Mouse (Mus musculus): ENCODE results near the gene Rufy3.

DNA sequence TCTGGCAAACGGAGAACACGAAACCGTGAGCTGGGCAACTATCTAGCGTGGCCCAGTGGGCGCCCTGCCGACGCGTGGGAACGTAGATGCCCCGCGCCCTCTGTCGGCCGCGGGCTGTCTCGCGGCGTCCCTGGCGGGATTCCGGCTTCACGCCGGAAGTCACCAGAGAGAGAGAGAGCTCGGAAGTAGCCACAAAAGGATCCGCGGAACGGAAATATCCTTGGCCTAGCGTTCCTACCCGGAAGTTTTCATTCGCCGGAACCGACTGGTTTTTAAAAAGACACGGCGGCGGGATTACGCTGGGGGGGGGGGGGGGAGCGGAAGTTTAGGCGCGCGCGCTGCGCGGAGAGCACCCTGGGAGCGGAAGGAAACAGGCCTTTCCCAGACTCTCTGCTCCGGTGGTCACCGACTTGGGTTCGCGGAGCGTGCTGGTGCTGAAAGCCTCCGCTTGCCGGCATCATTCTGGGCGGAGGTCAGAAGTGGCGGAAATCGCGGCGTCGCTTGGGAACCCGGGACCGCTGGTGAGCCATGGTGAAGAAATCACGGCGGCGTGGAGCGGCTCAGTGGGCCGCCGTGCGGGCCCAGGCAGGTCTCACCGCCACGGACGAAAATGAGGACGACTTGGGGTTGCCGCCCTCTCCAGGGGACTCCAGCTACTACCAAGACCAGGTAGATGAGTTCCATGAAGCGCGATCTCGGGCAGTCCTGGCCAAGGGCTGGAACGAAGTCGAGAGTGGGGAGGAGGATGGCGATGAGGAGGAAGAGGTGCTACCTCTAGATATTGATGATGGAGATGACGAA, 10.6 kb upstream of the Rufy3 start, which contains the start of gene Utp3:
- TF ChIP-seq MAFK (IDR thresholded peaks at IDR 0.05; ENCODE audit: insufficient read depth, low read depth, low read length) (no peak), ZC3H11A (IDR thresholded peaks at IDR 0.05; ENCODE audit: borderline replicate concordance, low read depth, low read length) (no peak), HCFC1 (IDR thresholded peaks at IDR 0.05; ENCODE audit: borderline replicate concordance, insufficient read depth, low read length) (peak; percentile 92), CHD2 (IDR thresholded peaks at IDR 0.05; ENCODE audit: low read depth, low read length) (peak; percentile 87)

Data from ES-E14 (cell line).